Mouse (Mus musculus) left cerebral cortex, adult 9 months (tissue): ENCODE data around the gene Vmp1.
A peak's percentile ranks its signal among the peaks of the same experiment; 100 is the strongest.

ENCODE experiments used
- DNase-seq, 2 experiments: peaks; one replicate each; pipeline ENCODE4 v3.0.0; 2022; ENCODE audit warnings: low spot score in 2 of 2

Vmp1 gene

DNA sequence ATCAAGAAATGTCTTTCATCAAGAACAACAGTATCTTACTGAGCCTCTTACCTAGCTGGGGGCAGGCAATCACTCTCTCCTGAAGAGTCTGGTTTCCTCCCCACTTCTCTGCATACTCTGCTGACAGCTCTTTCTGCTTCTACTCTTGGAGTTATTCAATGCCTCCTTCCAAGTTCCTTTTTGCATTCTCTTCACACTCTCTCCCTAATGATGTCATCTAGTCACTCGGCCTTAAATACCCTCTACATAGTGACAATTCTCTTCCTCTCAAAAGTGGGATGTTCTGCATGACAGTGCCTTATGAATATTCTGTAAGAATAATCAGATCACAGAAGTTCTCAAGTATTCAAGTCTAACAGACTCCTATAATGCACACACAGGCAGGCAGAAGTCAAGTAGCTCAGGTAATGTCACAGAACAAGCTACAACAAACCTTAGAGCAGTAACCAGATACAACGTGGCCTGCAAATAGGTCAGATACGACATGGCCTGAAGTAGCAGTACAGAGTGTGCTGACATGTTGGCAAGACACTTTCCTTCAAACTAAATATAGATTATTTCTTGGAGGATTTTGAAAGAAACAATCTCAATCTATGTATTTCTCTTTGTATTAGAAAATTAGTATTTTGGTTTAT is 12.5 kb downstream of the Vmp1 start:
- peak; percentile 36 to 57 for DNase-seq

DNA sequence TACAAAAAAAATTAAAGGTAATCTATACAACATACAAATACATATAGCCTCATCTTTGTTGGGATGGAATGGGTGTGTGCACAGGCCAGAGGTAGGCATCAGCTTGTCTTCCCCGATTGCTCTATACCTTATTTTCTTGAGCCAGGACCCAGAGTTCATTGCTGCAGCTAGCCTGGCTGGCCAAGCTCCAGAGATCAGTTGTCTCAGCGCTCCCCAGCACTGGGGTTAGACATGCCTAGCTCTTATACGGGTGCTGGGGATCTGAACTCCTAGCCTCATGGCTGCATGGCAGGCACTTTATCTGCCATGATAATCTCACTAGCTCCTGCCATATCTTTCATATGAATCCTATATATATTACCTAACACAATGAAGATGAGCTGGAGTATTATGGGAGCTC is 15.5 kb downstream of the Vmp1 start:
- no peak for DNase-seq

DNA sequence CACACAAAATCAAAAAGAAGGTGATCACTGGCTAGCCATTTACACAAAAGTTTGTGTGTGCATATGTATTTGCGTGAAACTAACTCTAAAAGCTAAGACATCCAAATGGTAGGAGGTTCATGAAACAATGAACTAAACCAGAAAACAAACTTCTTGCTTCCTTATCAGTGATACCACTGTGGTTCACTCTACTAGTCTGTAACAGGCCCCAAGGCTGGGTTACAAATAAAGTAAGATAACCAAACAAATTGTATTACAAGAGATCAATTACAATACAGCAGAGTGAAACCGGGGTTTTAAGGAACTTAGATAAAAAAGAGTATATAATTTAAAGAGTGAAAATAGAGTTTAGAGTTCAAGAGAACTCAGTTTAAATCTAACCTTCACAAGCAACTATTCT is 16.1 kb downstream of the Vmp1 start:
- no peak for DNase-seq

DNA sequence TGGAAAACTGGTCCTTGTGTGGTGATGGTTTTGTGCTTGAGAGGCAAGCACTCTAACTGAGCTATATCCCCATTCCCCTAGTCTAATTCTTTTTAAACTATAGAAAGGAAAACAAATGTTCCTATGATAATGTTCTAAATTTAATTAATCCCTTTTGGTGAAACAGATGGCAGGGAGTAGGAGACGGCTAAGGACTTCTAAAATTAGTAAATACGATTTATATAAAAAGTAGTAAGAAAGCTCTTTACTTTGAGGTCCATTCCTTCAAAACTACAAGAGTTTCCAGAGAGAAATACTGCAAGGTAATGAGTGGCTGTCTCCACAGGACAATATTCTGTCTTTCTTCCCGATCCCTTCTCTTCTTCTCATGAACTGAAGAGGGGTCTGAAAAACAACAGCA is 19.2 kb downstream of the Vmp1 start:
- DNase-seq: no peak

DNA sequence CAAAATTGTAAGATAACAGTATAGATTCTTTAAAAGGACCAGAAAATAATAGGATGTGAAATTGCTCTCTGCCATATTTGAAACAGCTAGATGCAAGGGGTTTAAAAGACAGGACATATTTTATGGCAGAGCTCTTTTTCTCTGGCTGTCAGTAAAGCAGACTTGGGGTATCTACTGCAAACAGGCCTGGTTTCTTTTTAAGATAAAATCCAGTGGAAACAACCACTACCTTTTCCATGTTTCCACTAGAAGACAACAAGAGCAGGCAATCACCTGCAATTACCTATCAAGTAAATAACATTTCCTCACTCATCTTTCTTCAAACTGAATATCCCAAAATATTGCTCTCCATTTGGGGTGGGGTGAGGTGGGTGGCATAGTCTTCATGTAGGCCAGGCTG is 19.7 kb downstream of the Vmp1 start:
- no peak for DNase-seq

DNA sequence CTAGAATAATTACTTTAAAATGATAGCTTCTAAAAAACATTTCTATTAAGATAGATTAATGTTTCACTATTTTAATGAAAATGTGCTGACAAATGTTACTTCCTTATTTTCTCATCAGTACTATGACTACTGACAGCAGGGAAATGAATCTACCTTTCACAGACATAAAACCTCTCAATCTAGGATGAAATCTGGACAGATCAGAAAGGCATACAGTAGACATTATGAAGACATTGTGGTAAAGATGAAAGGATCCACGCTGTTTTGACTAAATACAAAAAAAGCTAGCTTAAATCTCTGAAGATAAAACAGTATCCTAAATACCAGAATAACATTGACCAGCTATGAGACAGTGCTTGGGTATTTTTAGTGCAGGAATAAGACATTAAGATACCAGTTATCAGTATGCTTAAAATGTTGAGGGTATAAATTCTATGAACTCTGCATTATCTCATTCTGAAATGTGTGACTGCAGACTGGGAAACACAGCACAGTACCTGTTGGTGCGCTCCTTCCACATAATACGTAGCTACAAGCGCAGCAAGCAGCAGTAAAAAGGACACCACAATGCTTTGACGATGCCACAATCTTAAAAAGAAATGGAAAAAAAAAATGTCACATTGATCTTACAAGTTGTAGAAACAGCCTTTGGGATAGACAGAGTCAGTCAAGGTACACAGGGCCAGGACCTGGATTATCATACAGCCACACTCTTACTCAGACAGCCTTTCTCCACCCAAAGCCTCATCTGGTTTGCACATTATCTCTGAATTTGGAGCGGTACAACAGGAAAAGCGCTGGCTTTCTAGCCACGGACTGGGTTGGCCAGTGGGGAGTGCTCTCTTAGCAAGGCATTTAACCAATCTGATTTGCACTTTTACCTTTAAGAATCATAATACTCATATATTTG is 20.4 kb downstream of the Vmp1 start:
- no peak for DNase-seq

DNA sequence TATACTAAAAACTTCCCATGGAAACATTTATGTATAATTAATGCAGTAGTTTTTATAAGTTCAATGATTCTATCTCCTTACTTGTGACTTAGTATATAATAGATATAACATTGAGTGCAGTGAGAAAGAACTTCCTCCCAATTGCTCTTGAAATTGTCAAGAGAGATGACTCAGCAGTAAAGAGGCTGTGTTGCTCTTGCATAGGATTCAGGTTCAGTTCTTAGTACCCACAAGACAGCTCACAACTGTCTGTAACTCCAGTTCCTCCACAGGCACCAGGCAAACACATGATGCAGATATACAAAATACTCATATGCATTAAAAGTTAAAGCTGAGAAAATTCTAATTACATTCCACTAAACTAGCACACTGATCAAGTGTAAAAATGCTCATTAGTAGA is 25.8 kb downstream of the Vmp1 start:
- DNase-seq: no peak

DNA sequence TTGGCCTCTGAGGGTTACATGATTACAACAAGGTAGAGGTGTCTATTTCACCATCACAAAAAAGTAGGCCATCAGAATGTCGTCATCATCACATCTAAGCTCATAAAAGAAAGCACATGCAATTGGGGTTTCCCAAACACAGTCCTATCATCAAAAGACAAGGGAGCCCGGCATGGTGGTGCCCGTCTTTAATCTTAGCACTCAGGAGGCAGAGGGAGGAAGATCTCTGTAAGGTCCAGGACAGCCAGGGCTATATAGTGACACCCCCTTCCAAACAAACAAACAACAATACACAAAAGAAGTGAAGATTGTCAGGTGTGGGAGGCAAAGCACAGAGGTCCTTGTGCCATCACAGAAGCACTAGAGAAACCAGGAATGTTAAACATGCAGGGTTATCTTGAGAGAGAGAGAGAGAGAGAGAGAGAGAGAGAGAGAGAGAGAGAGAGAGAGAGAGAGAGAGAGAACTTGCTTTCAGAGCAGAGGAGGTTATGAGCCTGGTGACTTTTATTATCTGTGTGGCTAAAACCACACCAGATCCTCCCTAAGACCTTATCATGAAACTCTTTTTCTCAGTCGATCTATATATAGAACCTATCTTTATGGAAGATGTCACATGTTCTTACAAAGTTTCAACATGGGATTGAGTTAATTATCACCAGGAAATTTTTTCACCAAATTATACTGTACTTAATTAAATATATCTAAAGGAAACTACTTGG is 26.6 kb downstream of the Vmp1 start:
- no peak for DNase-seq

DNA sequence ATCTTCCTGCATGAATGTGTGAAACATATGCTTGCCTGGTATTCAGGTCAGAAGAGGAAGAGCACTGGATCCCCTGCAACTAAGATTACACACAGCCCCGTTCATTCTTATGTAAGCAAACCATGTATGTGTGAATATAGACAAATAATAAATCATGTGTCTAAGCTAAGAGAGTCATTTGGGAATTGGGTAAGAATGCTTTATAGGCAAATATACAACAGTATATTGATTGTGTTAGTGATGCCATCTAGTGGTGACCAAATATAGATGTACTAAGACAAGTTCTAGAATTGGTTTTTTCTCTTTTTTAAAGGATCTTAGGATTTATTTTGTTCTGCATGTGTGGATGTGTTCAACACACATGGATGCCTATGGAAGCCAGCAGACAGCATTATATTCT is 28.0 kb downstream of the Vmp1 start:
- no peak for DNase-seq

DNA sequence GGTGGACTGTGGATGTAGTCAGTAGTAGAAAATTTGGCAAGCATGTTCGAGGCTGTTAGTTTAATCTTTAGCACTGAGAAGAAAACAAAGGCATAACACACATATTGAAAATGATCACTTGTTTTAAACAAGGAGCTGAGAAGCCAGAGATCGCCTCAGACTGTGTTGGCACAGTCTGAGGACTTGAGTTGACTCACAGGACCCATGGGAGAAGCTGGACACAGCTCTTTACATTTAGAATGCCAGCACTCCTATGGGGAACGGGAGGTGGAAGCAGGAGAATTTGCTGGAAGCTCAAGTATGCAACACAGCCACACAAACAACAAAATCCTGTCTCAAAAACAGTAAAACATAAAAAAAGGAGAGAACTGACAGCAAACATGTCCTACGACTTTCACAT is 29.5 kb downstream of the Vmp1 start:
- DNase-seq: no peak

DNA sequence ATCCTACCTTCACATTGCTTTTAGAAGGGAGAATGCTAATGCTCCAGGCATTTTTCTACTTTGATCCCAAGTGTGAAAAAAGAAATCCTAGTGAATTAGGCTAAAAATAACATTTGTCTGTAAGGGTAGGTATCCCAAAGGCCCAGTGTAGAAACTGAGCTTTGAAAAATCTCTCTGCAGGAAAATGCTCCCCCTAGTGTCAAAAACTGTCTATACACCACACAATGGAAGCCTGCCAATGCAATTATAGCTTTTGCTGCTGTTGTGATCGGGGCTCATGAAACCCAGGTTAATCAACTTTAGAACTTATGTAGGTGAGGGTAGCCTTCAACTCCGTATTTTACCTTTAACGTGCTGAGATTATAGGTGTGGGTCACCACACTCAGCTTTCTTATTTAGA is 30.2 kb downstream of the Vmp1 start:
- peak in 1 of 2 experiments; percentile 56 for DNase-seq

DNA sequence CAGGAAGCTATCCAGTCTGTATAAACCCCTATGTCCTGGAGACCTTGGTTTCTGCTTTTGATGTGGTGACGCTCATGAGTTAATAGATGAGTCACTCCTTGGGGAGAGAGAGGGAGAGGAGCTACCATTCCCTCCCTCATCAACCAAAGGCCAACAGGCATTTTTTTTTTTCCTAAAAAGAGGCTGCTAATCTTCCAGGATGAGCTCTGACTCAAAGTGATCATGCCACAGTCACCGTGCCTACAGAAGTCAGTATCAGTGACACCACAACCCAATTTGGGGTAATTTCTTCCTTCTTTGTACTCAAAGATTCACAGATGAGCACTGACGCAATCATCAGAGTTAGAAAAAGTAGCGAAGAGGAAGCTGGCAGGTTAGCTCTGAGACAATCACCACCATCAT is 31.1 kb downstream of the Vmp1 start:
- DNase-seq: no peak

DNA sequence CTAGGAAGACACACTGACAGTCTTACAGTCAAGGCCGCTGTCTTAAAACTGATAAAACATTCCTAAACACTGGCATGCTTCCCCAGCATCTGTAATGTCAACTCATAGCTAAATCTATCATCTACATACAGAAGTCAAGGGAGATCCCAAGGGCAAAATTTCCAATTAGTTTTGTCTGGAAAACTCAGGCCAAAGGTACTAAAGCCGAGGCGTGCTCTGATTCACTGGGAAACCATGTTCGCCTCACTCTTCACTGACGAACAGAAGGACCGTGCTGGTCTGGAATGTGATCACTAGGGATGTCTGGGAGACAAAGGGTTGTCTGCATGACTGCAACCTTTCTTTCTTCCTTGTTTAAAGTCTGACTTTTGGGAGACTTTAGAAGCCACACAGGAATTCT is 33.0 kb downstream of the Vmp1 start:
- DNase-seq: no peak

DNA sequence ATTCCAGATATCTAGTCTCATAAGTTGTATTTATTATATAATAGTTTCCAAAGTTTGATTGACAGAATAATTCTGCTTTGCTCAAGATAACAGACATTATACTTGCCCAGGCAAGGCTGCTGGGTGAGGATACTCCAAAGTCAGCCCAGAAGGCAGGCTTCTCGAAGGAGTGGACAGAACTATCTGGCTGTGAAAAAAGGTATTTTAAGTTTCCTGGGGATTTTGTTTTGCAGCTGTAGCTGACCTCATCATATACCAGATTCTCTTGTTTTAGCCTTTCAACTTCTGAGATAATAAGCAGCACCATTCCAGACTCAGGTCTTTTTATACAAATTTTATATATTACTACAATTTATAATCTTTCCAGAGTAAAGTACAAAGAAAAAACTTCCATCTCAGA is 34.1 kb downstream of the Vmp1 start:
- no peak for DNase-seq

DNA sequence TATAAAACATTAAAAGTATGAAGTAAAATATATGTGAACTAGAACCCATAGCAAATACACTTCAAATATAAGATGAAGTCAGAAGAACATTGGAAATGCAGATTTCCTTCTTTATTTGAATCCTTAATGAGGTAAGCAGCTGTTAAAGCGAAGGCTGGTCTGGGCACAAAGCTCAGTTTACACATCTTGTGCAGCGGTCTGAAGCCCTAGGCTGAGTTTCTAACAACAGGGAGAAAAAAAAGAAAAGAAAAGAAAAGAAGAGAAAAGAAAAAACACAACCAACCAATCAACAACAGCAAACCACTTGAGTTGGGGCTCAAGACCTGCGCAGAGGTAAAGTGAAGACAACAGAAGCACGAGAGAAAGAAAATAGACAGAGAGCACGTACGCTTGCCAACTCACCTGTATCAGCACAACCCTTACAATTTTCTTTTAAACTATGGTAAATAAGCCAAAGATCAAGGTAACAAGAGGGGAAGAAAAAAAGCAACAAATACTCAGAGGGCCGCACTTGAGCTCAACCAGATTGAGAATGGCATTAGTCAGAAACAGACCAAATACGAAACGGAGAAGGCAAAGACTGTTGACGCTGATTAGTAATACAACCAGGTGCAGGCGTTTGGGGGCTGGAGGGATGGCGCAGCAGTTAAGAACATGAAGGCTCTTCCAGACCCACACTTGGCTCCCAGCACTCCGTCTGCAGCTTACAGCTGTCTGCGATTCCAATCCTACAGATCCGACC is 35.8 kb downstream of the Vmp1 start:
- DNase-seq: no peak

DNA sequence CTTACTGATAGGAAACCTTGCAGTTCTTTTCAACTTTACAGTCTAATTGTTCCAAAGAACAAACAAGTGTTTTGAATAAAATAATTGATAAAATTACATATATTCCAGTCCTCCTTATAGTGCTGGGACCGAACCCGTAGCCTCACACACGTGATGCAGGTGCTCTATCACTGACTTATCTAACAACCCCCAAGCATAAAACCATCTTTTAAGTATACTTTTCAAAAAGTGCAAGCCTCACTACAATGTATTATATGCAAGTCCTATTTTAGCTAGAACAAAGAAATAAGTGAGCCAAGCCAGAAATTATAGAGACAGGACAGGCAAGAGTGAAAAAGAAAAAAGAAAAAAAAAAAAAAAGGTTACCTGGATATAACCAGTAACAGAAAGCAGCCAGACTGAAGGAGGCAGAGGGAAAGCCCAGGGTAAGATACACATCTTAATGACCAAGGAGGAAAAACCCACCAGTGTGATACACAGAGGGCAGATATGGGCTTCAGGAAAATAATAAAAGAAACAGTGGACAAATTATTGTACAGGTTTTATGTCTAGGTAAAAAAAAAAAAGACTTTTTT is 36.7 kb downstream of the Vmp1 start:
- no peak for DNase-seq

DNA sequence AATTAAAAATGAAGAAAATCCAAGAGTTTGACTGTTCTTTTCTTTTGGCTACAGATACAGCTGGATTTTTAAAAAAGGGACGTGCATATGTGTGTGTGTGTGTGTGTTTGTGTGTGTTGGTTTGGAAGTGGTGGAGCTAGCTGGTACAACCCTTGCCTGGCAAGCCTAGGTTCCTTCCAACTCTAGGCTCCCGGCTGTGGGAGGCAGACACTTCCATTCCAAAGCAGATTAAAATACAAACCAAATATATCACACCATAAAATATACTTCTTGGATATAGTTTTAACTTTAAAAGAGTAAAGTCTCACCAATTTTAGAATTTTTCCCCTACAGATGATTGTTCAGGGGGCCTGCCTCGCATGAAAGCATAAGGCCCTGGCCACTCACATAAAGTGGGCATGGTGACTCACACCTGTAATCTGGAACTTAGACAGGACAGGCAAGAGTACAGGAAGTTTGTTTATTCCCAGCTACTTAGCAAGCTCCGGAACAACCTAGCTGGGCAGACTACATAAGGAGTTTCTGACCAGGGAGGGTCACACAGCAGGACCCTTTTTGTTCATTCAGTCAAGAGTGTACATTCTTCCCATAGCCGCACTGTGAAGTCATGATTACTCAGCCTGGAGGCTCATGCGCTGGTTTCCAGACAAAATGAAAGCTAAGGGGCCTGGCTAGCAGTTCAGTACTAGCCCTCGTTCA is 37.4 kb downstream of the Vmp1 start:
- no peak for DNase-seq

DNA sequence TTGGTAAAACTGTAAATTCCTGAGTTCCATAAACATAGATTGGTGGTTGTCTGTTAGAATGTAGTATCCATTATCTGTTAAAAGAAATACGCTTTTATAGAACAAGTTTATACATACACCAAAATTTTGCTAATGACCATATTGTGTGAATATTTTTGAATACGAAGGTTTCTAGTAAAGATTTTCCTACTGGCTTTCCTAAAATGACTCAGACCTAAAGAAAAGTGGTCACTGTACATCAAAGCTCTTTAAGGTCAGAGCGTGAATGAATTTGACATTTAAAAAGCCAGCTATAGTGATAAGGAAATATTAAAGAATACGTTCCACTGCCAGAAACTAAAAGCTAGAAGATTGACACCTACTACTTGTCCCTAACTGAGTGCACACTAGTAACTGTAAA is 39.1 kb downstream of the Vmp1 start:
- DNase-seq: no peak

DNA sequence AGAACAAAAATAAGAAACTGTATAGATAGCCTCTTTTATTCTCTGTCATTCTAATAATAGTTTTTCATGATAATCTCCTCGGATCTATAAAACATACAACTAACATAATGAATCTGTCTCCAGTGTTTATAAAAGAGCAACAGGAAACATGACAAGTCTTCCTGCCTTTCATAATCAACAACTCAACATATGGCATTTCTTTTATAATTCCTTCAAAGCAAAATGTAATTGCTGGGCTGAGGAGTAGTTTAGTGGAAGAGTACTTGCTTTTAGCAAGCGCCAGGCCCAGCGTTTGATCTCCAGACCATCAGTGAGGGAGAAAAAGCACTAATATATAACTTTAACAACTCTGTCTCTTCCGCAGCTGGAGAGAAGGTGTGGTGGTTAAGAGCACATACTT is 41.9 kb downstream of the Vmp1 start:
- no peak for DNase-seq

DNA sequence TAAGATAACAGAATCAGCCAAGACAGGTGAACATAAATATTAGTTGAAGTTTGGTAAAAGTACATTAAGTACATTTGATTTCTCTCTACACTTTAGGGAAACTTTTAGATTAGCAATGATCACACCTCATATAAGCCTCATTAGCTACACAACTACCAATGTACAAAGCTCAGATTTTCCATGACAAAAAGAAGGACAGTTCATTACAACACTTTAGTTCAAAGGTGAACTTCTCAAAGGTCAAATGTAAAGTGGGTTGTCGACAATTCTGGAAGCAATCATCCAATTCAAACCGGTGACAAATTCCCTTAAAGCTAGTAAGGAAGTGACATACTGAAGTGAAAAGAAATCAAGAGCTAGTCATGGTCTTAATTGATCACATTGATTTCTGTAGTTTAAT is 45.9 kb downstream of the Vmp1 start:
- no peak for DNase-seq

DNA sequence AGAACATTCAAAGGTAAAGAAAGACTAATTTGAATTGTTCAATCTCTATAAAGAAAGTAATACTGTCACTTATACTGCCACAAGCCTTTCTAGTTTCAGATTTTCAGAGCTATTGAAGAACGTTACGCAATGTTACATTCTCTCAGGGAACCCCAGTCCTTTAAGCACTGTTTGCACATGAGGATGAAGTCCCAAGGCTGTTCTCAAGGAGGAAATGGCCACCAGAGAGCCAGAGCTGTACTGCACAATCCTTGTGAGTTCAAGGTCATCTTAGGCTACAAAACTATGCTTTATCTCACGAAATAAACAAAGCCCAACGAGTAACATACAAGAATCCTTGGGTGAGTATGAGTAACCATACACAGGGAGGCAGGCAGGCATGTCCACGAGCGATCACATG is 49.2 kb downstream of the Vmp1 start:
- DNase-seq: no peak
